Mouse (Mus musculus): Measurements from ENCODE around the gene Tmem200a.

- no peak for TF ChIP-seq CTCF (IDR thresholded peaks at IDR 0.05; ENCODE audit: borderline replicate concordance, insufficient read depth, low read depth, low read length)
- no peak for TF ChIP-seq POLR2A (IDR thresholded peaks at IDR 0.05; ENCODE audit: borderline replicate concordance, insufficient read depth, low read length)
These were observed 976 bp downstream of the Tmem200a start, which contains the start of gene Gm9767 for GRCm38 (mm10) chr10:26077671-26078481.
